Mouse (Mus musculus) neutrophil, adult 59 days (primary cell): ENCODE results near the gene Nipal3. TPM values are rescaled to one million over a fixed set of nuclear protein-coding genes. Genes with fewer than 3 reads are reported as not detected.

ENCODE experiments used
- total RNA-seq, 2 experiments: library from RNA; stranded (reverse); gene quantifications; 1 replicate in 1 of 2; 2 replicates in 1 of 2; pipeline ENCODE4 v1.2.4; 2023

Gene Nipal3
- total RNA-seq, result 10 to 100 TPM; 17.7 to 22.1 TPM

DNA sequence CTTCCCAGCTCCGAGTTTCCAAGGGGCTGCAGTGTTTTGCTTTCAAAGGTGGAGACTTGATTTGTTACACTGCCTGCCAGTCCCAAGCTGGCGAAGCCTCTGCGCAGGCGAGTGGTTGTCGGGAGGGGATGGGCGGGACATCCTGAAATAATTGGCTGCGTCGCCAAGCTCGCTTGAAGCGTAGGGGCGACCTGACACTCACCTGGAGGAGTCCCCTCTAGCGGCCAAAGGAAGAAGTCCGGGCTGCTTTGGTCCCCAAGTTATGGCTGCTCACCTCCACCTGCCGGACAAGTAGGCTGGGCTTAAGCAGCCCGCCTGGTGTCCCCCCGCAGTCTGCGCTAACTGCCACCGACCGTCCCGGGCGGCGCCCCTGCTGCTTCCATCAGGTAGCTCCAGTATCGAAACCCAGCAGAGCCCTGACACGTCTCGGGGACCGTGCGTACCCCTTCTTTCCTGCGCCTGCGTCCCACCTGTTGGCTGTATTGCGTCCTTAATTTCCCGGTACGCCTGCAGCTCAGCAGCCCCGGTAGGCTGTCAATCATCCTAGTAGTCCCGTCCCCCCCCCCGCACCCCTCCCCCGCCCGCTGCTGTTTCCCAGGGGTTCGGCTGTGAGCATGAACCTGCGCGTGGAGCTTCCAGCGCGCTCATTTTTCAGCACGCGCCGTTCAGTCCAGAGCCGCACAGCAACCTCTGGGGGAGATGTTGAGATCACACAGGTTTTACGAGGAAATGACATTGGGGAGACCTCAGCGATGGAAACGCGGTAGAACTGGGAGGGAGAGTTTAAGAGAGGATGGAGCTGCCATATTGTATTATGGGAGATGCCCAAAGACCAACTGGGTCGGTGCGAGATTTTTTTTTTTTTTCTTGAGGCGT is at the start of gene Nipal3, which contains the start of gene Stpg1:
Gene Nipal3 (minus strand): TSS at position 518 of the 876 bp plus-strand sequence.
Gene Stpg1 (plus strand): TSS at position 270 of the 876 bp plus-strand sequence.

DNA sequence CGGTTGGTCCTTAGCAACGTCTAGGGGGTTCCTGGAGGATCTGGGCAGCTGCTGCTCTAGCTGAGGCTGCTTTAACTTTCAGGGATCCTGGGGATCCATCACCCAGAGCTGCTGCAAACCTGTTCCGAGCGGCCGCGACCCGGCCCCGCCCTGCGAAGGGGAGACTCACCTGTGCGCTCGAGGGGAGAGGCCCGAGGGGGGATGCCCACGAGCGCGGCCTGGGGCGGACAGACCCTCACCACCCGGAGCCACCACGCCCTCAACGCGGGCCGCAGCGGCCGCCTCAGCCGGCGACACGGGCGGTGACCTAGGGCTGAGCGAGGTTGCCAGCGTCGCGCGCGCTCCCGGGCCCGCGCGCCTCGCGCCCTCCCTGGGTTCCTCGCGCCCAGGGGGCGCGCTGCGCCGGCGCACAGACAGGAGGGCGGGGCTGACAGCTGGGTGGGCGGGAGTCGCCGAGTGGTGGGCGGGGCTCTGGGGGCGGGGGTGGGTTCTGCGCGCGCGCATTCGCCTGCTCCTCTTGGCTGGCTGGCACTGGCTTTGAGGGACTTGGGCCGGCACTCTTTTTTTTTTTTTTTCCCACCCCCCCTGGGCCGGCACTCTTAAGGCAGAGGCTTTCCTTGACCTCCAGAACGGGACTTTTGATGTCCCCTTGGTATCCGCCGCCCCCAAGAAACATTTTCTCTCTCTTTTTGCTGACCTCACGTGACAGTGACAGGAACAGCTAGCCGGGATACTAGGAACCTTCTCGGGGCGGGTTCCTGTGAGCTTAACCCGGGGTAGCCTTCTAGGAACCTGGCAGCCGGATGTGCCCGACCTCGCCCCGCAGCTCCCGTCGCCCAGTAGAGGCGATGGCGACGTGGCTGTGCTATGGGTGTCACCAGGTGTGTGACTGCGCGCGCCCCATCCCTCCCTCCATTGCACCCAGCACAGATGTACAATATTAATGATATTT is 61.1 kb downstream of the Nipal3 start, which contains the start of gene Rcan3:
Gene Rcan3 (minus strand): TSS at position 411 of the 952 bp plus-strand sequence.

DNA sequence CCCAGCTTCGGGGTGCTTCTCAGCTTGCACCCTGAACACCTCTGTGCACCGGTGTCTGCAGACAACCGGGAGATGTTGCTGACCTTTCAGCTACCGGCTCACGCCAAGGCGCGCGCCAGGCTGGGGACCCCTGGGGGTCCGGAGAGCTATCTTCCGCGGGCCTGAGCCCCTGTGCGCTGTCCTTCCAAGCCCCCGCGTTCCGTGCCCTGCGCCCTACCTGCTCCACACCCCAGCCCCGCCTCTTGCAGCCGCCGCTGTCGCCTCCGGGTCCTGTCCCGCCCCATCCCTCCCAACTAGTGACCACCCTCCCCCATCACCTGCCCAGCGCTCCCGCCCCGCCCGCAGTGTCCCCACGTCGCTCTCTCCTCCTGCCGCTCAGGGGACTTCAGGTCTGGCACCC is 96.8 kb downstream of the Nipal3 start, which contains the start of gene Ncmap:
Gene Ncmap (minus strand): TSS at position 237 of the 400 bp plus-strand sequence.

Other genes with a start within 250 kb of the Nipal3 start
- 10 to 100 TPM; 15.9 to 19.6 TPM for gene Clic4, start 222.2 kb downstream of the Nipal3 start, total RNA-seq
- gene Srrm1, start 141.7 kb downstream of the Nipal3 start, total RNA-seq, result 100 to 1,000 TPM; 154 to 185 TPM
- gene Ncmap, start 96.8 kb downstream of the Nipal3 start, total RNA-seq, result not detected
- 1 to 10 TPM; 4.5 to 7.0 TPM for gene Rcan3, start 61.2 kb downstream of the Nipal3 start, total RNA-seq
- not detected for gene Stpg1, start 248 bp downstream of the Nipal3 start, total RNA-seq
- not detected for gene Grhl3, start 78.6 kb upstream of the Nipal3 start, total RNA-seq
- gene Ifnlr1, start 191.2 kb upstream of the Nipal3 start, total RNA-seq, result 10 to 100 TPM; 41.5 to 51.0 TPM
- gene Il22ra1, start 233.1 kb upstream of the Nipal3 start, total RNA-seq, result not detected